Comparison of ENCODE assay signal across 34 mouse cellular contexts in genomic region chr5:138073803-138074202, GRCm38 (mm10). TPM values are rescaled to one million over a fixed set of nuclear protein-coding genes. Genes with fewer than 3 reads are reported as not detected.
"Had no signal": no experiment of that assay in that cellular context is flagged by ENCODE, and none has a peak within 500 bp of the region (broad histone marks: within the 10 kb centered on the region; RNA-seq: fewer than 3 reads in every experiment).

No protein-coding gene starts in this region.

- H3K4me3 ChIP-seq: embryonic facial prominence, embryonic 10.5 days; embryonic facial prominence, embryonic 12.5 days; embryonic facial prominence, embryonic 13.5 days; embryonic facial prominence, embryonic 15.5 days; erythroblast, embryonic 14.5 days; forebrain, embryonic 10.5 days; forebrain, embryonic 12.5 days; forebrain, embryonic 13.5 days; forebrain, embryonic 15.5 days; gastrocnemius, adult 2 months; heart, adult 2 months had no signal

- H3K4me2 ChIP-seq: embryonic facial prominence, embryonic 12.5 days; embryonic facial prominence, embryonic 13.5 days; embryonic facial prominence, embryonic 15.5 days; forebrain, embryonic 12.5 days; forebrain, embryonic 13.5 days; forebrain, embryonic 15.5 days had no signal

- ATAC-seq: forebrain, embryonic 13.5 days; forebrain, embryonic 14.5 days; forebrain, embryonic 15.5 days; forebrain, embryonic 16.5 days; forebrain, postnatal 0 days had no signal

- H3K36me3 ChIP-seq: embryonic facial prominence, embryonic 10.5 days; embryonic facial prominence, embryonic 12.5 days; embryonic facial prominence, embryonic 13.5 days; embryonic facial prominence, embryonic 15.5 days; forebrain, embryonic 10.5 days; forebrain, embryonic 12.5 days; forebrain, embryonic 15.5 days had no signal

- H3K9me3 ChIP-seq: embryonic facial prominence, embryonic 10.5 days; embryonic facial prominence, embryonic 12.5 days; embryonic facial prominence, embryonic 13.5 days; embryonic facial prominence, embryonic 15.5 days; forebrain, embryonic 10.5 days; forebrain, embryonic 12.5 days; forebrain, embryonic 13.5 days; forebrain, embryonic 15.5 days had no signal

- DNase-seq: cerebellum, adult 2 months; cerebellum, adult 8-10 months; cerebellum, adult 9-10 months; cerebellum, adult 9-11 months; cerebellum, postnatal 10 days; cerebellum, postnatal 14 days; cerebellum, postnatal 25 days; cerebellum, postnatal 36 days; embryo, embryonic 11 days; forebrain, postnatal 0 days; gastrocnemius, adult 2 months; gastrocnemius, postnatal 10 days; gastrocnemius, postnatal 14 days; gastrocnemius, postnatal 25 days; gastrocnemius, postnatal 36 days; heart, adult 18-20 months; heart, adult 2 months had no signal

- H3K27ac ChIP-seq: embryonic facial prominence, embryonic 10.5 days; embryonic facial prominence, embryonic 12.5 days; embryonic facial prominence, embryonic 13.5 days; embryonic facial prominence, embryonic 15.5 days; forebrain, embryonic 10.5 days; forebrain, embryonic 12.5 days; forebrain, embryonic 13.5 days; forebrain, embryonic 15.5 days; gastrocnemius, adult 2 months; heart, adult 2 months had no signal

- H3K9ac ChIP-seq: embryonic facial prominence, embryonic 12.5 days; embryonic facial prominence, embryonic 13.5 days; embryonic facial prominence, embryonic 15.5 days; forebrain, embryonic 12.5 days; forebrain, embryonic 13.5 days; forebrain, embryonic 15.5 days; forebrain, postnatal 0 days had no signal

- H3K27me3 ChIP-seq: embryonic facial prominence, embryonic 12.5 days; embryonic facial prominence, embryonic 13.5 days; embryonic facial prominence, embryonic 15.5 days; forebrain, embryonic 12.5 days; forebrain, embryonic 13.5 days; forebrain, embryonic 15.5 days had no signal

- H3K4me1 ChIP-seq: embryonic facial prominence, embryonic 10.5 days; embryonic facial prominence, embryonic 12.5 days; embryonic facial prominence, embryonic 13.5 days; embryonic facial prominence, embryonic 15.5 days; forebrain, embryonic 10.5 days; forebrain, embryonic 12.5 days; forebrain, embryonic 13.5 days; forebrain, embryonic 15.5 days had no signal

RNA-seq across cellular contexts. Expression of gene Smok3c, which starts 20.8 kb away (rescaled TPM):
- polyA plus RNA-seq: cerebellum, adult 2 months; cortical plate, adult 2 months; embryonic facial prominence, embryonic 10.5 days; embryonic facial prominence, embryonic 11.5 days; embryonic facial prominence, embryonic 12.5 days; embryonic facial prominence, embryonic 13.5 days; embryonic facial prominence, embryonic 14.5 days; embryonic facial prominence, embryonic 15.5 days; erythroblast, embryonic 14.5 days; forebrain, embryonic 10.5 days; forebrain, embryonic 11.5 days; forebrain, embryonic 12.5 days; forebrain, embryonic 13.5 days; forebrain, embryonic 14.5 days; forebrain, embryonic 15.5 days; forebrain, embryonic 16.5 days; forebrain, postnatal 0 days; frontal cortex, adult 2 months; gonadal fat pad, adult 2 months; heart, adult 2 months had no signal

RNA-seq across cellular contexts. Expression of gene Smok3b, which starts 52.6 kb away (rescaled TPM):
- polyA plus RNA-seq: cerebellum, adult 2 months; cortical plate, adult 2 months; embryonic facial prominence, embryonic 10.5 days; embryonic facial prominence, embryonic 11.5 days; embryonic facial prominence, embryonic 12.5 days; embryonic facial prominence, embryonic 13.5 days; embryonic facial prominence, embryonic 14.5 days; embryonic facial prominence, embryonic 15.5 days; erythroblast, embryonic 14.5 days; forebrain, embryonic 10.5 days; forebrain, embryonic 11.5 days; forebrain, embryonic 12.5 days; forebrain, embryonic 13.5 days; forebrain, embryonic 14.5 days; forebrain, embryonic 15.5 days; forebrain, embryonic 16.5 days; forebrain, postnatal 0 days; frontal cortex, adult 2 months; gonadal fat pad, adult 2 months; heart, adult 2 months had no signal

RNA-seq across cellular contexts. Expression of gene Smok3a, which starts 52.7 kb away (rescaled TPM):
- polyA plus RNA-seq: cerebellum, adult 2 months; cortical plate, adult 2 months; embryonic facial prominence, embryonic 10.5 days; embryonic facial prominence, embryonic 11.5 days; embryonic facial prominence, embryonic 12.5 days; embryonic facial prominence, embryonic 13.5 days; embryonic facial prominence, embryonic 14.5 days; embryonic facial prominence, embryonic 15.5 days; forebrain, embryonic 10.5 days; forebrain, embryonic 11.5 days; forebrain, embryonic 12.5 days; forebrain, embryonic 13.5 days; forebrain, embryonic 14.5 days; forebrain, embryonic 15.5 days; forebrain, embryonic 16.5 days; forebrain, postnatal 0 days; frontal cortex, adult 2 months; gonadal fat pad, adult 2 months; heart, adult 2 months had no signal
